Mouse (Mus musculus) lung, postnatal 0 days (tissue): Measurements from ENCODE around the gene Exoc6b.

Experiments
- CTCF ChIP-seq: IDR thresholded peaks from 2 replicates; pipeline ENCODE4 v1.5.1; 2016; ENCODE audit warnings: antibody characterized with exemption, mild to moderate bottlenecking
- EP300 ChIP-seq: IDR thresholded peaks from 2 replicates; pipeline ENCODE4 v1.6.1; 2016; ENCODE audit warnings: antibody characterized with exemption, mild to moderate bottlenecking, control low read depth

DNA sequence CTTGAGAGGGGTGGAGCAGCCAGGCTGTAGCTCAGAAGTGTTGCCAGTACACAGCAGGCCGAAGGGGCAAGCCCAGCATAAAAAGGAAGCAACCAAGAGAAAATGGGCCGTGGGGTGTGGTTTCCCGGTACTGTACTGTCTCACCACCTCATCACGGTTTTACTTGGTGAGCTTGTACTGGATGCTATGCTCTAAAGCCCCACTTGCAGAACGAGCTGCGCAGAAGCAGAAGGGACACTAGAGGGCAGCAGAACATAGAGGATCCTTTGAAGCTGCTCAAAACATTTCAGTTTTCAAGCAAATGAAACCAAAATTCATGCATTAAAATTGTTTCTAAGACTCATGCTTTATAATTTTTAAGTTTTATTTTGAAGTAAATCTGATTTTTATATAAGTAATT lies 31.6 kb downstream of the Exoc6b start:
- TF ChIP-seq CTCF (peak; percentile 92), EP300 (no peak)
